Mouse (Mus musculus) embryonic facial prominence, embryonic 15.5 days (tissue): ENCODE results near the gene Samd4. TPM values are rescaled to one million over a fixed set of nuclear protein-coding genes. Genes with fewer than 3 reads are reported as not detected.

Experiments
- ATAC-seq: fragments of 200-750 bp; cut with Nextera tagmentation; 2 replicates; pipeline ENCODE4 v1.8.0; 2017; ENCODE audit warnings: low read depth, moderate TSS enrichment; ENCODE audit not compliant: insufficient number of reproducible peaks, low FRiP score, low TSS enrichment
- H3K27ac ChIP-seq: fragments of 300-500 bp; sonication (generic); replicated peaks from 2 replicates; pipeline ENCODE4 v1.5.1; 2015; ENCODE audit warnings: mild to moderate bottlenecking, inconsistent platforms
- H3K27me3 ChIP-seq: fragments of 300-500 bp; sonication (generic); 2 replicates; pipeline ENCODE4 v1.6.1; 2015; ENCODE audit warnings: inconsistent platforms
- H3K36me3 ChIP-seq: fragments of 300-500 bp; sonication (generic); 2 replicates; pipeline ENCODE4 v1.6.1; 2015; ENCODE audit warnings: mild to moderate bottlenecking, inconsistent platforms
- H3K4me1 ChIP-seq: fragments of 300-500 bp; sonication (generic); 2 replicates; pipeline ENCODE4 v1.6.1; 2015; ENCODE audit warnings: inconsistent platforms
- H3K4me2 ChIP-seq: fragments of 300-500 bp; sonication (generic); replicated peaks from 2 replicates; pipeline ENCODE4 v1.6.1; 2015; ENCODE audit warnings: mild to moderate bottlenecking, inconsistent platforms
- H3K4me3 ChIP-seq: fragments of 300-500 bp; sonication (generic); replicated peaks from 2 replicates; pipeline ENCODE4 v1.5.1; 2015; ENCODE audit warnings: mild to moderate bottlenecking, inconsistent platforms
- H3K9ac ChIP-seq: fragments of 300-500 bp; sonication (generic); 2 replicates; pipeline ENCODE4 v1.6.1; 2015; ENCODE audit warnings: inconsistent platforms
- H3K9me3 ChIP-seq: fragments of 300-500 bp; sonication (generic); replicated peaks from 2 replicates; pipeline ENCODE4 v1.6.1; 2016; ENCODE audit warnings: inconsistent platforms
- WGBS: fragments of 180-500 bp; shearing (Covaris S2); methylation state at CpG from one replicate; pipeline ENCODE4 v1.1.7; 2015; 5-methylcytosine and 5-hydroxymethylcytosine counted together
- polyA plus RNA-seq: library from polyadenylated mRNA; unstranded; fragments of >200 nt; fragmentation: Nextera tagmentation; extraction: Ambion mirVana; gene quantifications from 2 replicates; pipeline ENCODE4 v1.2.1, GENCODE M21; 2015

Samd4 gene
- polyA plus RNA-seq, 1 experiment from 2014 or later = 14.6 TPM

DNA sequence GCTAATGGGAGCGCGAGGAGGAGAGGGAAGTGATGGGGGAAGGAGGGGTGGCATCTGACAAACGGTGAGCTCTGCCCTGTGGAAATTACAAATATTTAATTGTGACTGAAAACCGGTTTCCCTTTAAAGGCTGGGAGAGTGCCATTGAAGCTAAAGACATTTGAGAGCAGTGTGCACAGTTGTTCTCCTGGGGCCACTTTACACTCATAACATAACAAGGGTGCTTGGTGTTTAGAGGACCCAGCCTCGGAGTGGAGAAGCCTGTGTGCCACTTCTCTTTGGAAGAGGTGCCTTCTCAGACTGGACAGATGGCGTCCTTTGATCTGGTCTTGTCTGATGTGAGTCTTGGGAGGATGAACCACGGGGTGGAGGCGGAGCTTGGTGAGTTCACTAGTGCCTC, 26.2 kb downstream of the Samd4 start:
- Histone ChIP-seq H3K9me3 (no peaks in the 10 kb centered on the region), H3K4me2 (no peak overlapping the region), H3K9ac (no peak overlapping the region), H3K4me3 (no peak overlapping the region), H3K36me3 (no peaks in the 10 kb centered on the region), H3K4me1 (0 out of 2 replicates have a peak, but pooled peaks cover under 1% of the 10 kb centered on the region), H3K27me3 (no peaks in the 10 kb centered on the region), H3K27ac (no peak overlapping the region)
- ATAC-seq = no peak
- WGBS = 73% methylated on average over 8 of the region's 8 CpGs

DNA sequence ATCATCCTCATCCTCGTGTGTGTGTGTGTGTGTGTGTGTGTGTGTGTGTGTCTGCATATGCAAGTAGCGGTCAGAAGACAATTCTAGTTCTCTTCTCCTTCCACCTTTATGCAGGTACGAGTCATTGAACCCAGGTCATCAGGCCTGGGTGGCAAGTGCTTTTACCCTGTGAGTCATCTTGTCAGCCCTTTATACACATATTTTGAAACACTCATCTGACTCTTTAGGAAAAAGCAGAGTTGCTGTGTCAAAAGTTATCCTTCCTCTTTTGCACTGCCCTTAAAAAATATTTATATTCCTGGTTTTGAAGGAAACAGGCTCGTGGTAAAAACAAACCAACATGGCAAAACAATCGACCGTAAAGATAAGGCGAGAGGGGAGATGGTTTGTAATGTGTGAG, 29.8 kb downstream of the Samd4 start:
- ATAC-seq = no peak
- no peaks in the 10 kb centered on the region for H3K36me3 ChIP-seq
- no peak overlapping the region for H3K27ac ChIP-seq
- no peaks in the 10 kb centered on the region for H3K27me3 ChIP-seq
- H3K9me3 ChIP-seq = no peaks in the 10 kb centered on the region
- H3K4me3 ChIP-seq = no peak overlapping the region
- WGBS = 86% methylated on average over 7 of the region's 7 CpGs
- H3K9ac ChIP-seq = no peak overlapping the region
- H3K4me1 ChIP-seq = peaks cover 19% of the 10 kb centered on the region; the same call in 1 of the 2 replicates
- no peak overlapping the region for H3K4me2 ChIP-seq

DNA sequence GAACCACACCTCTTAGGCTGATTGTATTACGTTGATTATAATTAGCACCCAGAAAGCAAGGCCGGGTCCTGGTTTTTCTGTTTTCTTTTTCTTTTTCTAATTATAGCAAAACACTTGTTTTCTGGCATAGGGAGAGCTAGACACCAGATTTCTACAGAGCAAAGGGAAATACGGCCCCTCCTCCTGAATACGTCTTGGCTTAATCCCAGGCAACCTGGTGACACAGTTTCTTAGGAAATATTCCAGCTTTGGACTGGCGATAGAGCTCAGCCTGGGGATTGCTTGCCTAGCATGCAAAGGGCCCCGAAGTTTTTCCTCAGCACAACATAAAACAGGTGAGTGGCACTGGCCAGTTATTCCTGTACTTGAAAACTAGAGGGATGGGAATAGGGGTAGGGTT, 31.7 kb downstream of the Samd4 start:
- Histone ChIP-seq H3K27me3 (no peaks in the 10 kb centered on the region), H3K27ac (no peak overlapping the region), H3K4me2 (no peak overlapping the region), H3K9ac (no peak overlapping the region), H3K4me3 (no peak overlapping the region), H3K4me1 (peaks cover 19% of the 10 kb centered on the region; the same call in 1 of the 2 replicates), H3K36me3 (no peaks in the 10 kb centered on the region), H3K9me3 (no peaks in the 10 kb centered on the region)
- 55% methylated on average over 6 of the region's 6 CpGs for WGBS
- no peak for ATAC-seq

DNA sequence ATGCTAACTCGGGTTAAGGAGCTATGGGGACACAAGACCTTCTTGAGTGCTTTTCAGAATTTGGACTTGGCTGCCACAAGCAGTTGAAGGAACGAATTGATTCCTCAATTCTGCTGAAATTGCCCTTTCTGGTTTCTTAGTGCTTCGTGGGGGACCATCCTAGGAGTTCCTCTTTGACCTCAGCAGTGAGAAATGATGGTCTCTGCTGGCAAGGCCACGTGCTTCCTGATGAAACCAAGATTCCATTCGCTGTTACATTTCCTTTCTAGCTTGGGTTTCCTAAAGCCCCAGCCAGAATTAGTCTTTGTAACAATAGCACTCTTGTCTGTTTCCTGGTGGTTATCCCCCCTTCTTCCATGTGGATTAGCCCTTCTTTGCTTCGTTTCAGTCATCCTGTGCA, 32.9 kb downstream of the Samd4 start:
- H3K27me3 ChIP-seq = no peaks in the 10 kb centered on the region
- H3K4me3 ChIP-seq = no peak overlapping the region
- 0 out of 2 replicates have a peak overlapping the region, but pooled peaks have one; percentile 12 for H3K27ac ChIP-seq
- H3K36me3 ChIP-seq = no peaks in the 10 kb centered on the region
- ATAC-seq = no peak
- peaks cover 27% of the 10 kb centered on the region for H3K4me1 ChIP-seq
- no peaks in the 10 kb centered on the region for H3K9me3 ChIP-seq
- H3K4me2 ChIP-seq = no peak overlapping the region
- 50% methylated on average over 6 of the region's 6 CpGs for WGBS
- H3K9ac ChIP-seq = no peak overlapping the region

DNA sequence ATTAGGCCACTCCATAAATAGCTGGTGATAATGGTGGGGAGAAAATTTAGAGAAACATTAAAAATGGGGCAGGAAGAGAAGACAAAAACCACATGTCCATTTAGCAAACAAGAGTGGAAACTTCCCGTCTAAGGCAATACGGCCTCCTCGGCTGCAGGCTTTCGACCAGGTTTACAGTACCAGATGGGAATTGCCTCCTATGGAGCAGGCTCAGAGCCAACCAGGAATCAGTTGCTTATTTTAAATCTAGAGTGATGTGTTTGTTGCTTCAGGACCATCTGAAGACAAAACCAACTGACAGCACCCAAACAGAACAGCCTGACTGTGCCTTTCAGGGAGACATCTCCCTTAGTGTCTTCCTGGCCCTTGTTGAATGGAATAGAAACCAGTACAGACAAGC, 33.9 kb downstream of the Samd4 start:
- Histone ChIP-seq H3K4me3 (no peak overlapping the region), H3K4me2 (no peak overlapping the region), H3K27ac (no peak overlapping the region), H3K9ac (no peak overlapping the region), H3K36me3 (no peaks in the 10 kb centered on the region), H3K9me3 (no peaks in the 10 kb centered on the region), H3K4me1 (peaks cover 35% of the 10 kb centered on the region), H3K27me3 (no peaks in the 10 kb centered on the region)
- no peak for ATAC-seq
- 70% methylated on average over 4 of the region's 4 CpGs for WGBS

DNA sequence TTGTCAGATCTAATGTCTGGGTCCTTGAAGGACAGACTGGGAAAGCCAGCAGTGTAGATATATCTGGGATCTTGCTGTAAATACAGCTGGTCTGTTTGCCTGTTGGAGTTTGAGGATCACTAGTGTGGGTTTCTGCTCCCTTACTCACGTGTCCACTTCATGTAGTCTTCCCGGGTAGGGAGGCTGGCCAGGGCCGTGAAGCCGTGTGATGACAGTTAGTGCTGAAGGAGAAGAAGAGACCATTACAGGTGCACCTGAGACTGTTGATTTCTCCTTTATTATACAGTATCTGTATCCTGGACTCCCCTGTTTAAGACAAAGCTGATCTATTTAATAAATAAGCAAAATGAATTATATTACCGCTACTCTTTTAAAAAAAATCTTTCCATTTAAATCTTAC, 34.5 kb downstream of the Samd4 start:
- Histone ChIP-seq H3K36me3 (no peaks in the 10 kb centered on the region), H3K4me3 (no peak overlapping the region), H3K27me3 (no peaks in the 10 kb centered on the region), H3K27ac (no peak overlapping the region), H3K9ac (no peak overlapping the region), H3K4me1 (peaks cover 39% of the 10 kb centered on the region), H3K4me2 (no peak overlapping the region), H3K9me3 (no peaks in the 10 kb centered on the region)
- WGBS = 93% methylated on average over 5 of the region's 5 CpGs
- no peak for ATAC-seq

DNA sequence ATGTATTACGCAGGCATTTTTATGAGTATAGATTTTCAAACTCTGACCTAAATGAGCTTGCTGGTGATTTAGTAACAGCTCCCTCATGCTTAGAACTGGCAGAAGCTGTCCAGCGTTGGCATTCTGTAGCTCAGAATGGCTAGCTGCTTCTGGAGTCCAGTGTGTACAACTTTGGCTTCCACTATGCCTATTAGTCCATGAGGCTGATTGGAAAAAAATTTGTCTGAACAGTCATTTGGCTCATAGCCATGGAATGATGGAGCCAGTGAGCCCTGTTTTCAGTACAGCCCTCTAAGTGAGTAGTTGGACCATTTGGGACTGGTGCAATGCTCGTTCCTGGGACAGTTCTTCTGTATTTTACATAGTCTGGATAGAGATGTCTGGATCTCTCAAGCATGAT, 34.9 kb downstream of the Samd4 start:
- Histone ChIP-seq H3K4me2 (no peak overlapping the region), H3K9me3 (no peaks in the 10 kb centered on the region), H3K4me3 (no peak overlapping the region), H3K27me3 (no peaks in the 10 kb centered on the region), H3K4me1 (peaks cover 39% of the 10 kb centered on the region), H3K36me3 (no peaks in the 10 kb centered on the region), H3K27ac (no peak overlapping the region), H3K9ac (no peak overlapping the region)
- no peak for ATAC-seq
- WGBS = 89% methylated on average over 3 of the region's 3 CpGs

DNA sequence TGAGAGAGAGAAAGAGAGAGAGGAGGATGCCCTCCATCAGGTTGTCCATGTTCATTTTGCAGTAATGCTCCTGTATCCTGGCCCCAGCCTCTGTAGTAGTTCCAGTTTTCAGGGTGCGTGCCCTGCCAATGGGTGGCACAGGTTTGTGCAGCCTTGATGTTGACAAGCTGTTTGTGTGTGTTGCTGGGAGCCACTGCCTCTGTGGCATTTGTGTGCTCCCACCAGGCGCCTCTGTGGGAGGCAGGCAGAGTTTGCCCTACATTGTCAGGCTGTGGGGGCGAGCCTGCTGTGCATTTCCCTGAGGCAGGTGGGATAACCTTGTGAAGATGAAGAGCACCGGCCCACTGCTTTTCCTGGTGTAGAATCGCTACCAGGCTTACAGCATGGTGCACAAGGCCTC, 37.8 kb downstream of the Samd4 start:
- H3K9ac ChIP-seq = no peak overlapping the region
- H3K4me2 ChIP-seq = no peak overlapping the region
- H3K9me3 ChIP-seq = no peaks in the 10 kb centered on the region
- H3K4me1 ChIP-seq = peaks cover 41% of the 10 kb centered on the region
- no peak overlapping the region for H3K27ac ChIP-seq
- no peak overlapping the region for H3K4me3 ChIP-seq
- no peaks in the 10 kb centered on the region for H3K36me3 ChIP-seq
- 64% methylated on average over 5 of the region's 5 CpGs for WGBS
- no peaks in the 10 kb centered on the region for H3K27me3 ChIP-seq
- ATAC-seq = no peak

DNA sequence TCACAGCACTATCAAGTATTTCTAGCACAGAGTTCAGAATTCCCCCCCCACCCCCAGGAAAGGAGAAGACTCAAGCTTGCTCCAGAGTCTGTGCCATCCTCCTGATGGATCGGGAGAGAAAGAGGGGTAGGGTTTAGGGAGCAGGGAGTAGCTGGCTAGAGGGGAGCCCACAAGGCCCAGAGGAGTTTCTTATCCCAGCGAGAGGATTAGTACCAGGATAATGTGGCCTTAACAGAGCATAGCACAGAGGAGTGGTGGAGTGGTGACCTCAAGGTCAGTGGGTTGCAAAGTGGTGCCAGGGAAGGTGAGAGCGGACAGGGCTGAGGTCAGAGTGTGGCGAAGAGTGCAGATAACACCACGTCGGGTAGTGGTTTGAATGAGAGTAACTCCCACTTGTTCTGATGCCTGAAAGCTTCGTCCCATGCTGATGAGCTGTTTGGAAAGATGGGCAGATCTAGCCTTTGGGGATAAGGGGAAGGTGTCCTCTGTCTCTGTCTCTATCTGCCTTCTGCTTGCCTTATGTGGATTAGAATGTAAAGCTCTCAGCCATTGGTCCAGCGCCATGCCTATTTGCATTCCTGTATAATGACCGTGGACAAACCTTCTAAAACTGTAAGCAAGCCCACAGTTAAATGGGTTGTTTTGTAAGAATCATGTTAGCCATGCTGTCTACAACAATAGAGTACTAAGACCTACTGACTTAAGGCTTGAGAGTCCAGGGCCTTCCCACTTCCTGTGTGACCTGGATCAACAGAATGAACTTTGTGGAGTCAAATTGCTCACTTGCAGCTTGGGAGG, 38.7 kb downstream of the Samd4 start:
- ATAC-seq = no peak
- H3K9ac ChIP-seq = no peak overlapping the region
- no peak overlapping the region for H3K4me3 ChIP-seq
- H3K4me1 ChIP-seq = peaks cover 37% of the 10 kb centered on the region
- H3K27ac ChIP-seq = no peak overlapping the region
- 54% methylated on average over 9 of the region's 9 CpGs for WGBS
- no peaks in the 10 kb centered on the region; the same call in 1 of the 2 replicates for H3K36me3 ChIP-seq
- no peak overlapping the region for H3K4me2 ChIP-seq
- no peaks in the 10 kb centered on the region for H3K27me3 ChIP-seq
- no peaks in the 10 kb centered on the region for H3K9me3 ChIP-seq

DNA sequence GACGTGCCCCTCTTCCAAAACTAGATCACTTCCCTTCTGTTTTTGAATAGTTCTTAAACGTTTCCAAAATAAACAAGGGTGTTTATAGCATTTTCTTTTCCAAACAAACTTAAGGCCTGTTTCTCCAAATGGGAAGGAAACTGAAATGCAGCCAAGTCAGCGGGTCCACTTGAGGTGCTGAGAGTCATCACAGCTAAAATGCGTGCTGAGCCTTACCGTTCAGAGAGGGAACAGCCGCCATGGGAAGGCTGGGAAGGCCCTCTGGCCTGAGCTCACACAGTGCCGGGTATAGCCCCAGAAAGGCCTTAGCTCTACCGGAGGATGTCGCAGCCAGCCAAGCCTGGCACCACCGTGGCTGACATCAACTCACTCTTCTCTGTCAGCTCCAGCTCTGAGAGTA, 41.3 kb downstream of the Samd4 start:
- no peak for ATAC-seq
- H3K9ac ChIP-seq = no peak overlapping the region
- peaks cover 34% of the 10 kb centered on the region for H3K4me1 ChIP-seq
- H3K4me3 ChIP-seq = no peak overlapping the region
- no peaks in the 10 kb centered on the region; the same call in 1 of the 2 replicates for H3K36me3 ChIP-seq
- H3K27ac ChIP-seq = peak overlapping the region; percentile 40; the same call in 1 of the 2 replicates
- H3K27me3 ChIP-seq = no peaks in the 10 kb centered on the region
- no peaks in the 10 kb centered on the region for H3K9me3 ChIP-seq
- no peak overlapping the region for H3K4me2 ChIP-seq
- 60% methylated on average over 10 of the region's 10 CpGs for WGBS

DNA sequence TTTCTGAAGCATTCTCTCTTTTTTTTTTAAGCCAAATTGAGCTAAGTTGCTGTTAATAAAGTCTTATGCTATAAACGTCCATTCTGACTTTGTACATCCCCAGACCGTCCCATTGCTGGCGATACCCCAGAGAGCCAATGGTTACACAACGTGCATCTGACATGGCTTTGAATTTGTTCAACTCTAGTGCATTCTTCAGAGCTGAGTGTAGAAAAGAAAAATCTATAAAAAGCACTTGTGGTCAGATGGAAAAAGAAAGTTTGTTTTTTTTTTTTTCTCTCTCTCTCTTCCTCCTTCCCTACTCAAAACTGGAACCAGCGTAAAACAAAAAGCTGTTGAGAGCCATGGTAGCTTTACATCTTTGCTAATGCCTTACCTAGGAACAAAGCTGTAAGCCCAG, 41.8 kb downstream of the Samd4 start:
- no peak overlapping the region for H3K4me3 ChIP-seq
- peak overlapping the region; percentile 40; the same call in 1 of the 2 replicates for H3K27ac ChIP-seq
- H3K9me3 ChIP-seq = no peaks in the 10 kb centered on the region
- H3K4me2 ChIP-seq = no peak overlapping the region
- no peaks in the 10 kb centered on the region for H3K27me3 ChIP-seq
- no peak overlapping the region for H3K9ac ChIP-seq
- WGBS = 68% methylated on average over 5 of the region's 5 CpGs
- peaks cover 34% of the 10 kb centered on the region for H3K4me1 ChIP-seq
- no peak for ATAC-seq
- no peaks in the 10 kb centered on the region; the same call in 1 of the 2 replicates for H3K36me3 ChIP-seq

DNA sequence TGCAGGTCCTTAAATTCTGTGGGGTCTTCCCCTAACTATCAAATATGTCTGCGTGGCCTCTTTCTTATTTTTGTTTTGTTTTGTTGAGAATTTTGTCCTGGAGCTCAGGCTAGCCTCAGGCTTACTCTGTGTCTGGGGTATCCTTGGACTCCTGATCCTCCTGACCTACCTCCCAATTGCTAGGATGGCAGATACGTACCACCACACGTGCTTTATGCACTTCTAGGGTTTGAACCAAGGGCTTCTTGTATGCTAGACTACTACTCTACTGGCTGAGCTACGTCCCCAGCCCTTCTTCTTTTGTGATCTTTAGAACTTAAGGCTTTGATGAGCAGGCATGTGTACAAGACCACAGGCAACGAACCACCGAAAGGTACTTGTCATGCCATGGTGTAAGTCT, 45.9 kb downstream of the Samd4 start:
- no peaks in the 10 kb centered on the region; the same call in 1 of the 2 replicates for H3K36me3 ChIP-seq
- H3K9ac ChIP-seq = no peak overlapping the region
- no peaks in the 10 kb centered on the region for H3K9me3 ChIP-seq
- H3K27ac ChIP-seq = no peak overlapping the region
- H3K27me3 ChIP-seq = no peaks in the 10 kb centered on the region
- H3K4me2 ChIP-seq = no peak overlapping the region
- peaks cover 7% of the 10 kb centered on the region for H3K4me1 ChIP-seq
- H3K4me3 ChIP-seq = no peak overlapping the region
- ATAC-seq = no peak
- 92% methylated on average over 6 of the region's 6 CpGs for WGBS
